Mouse (Mus musculus): ENCODE measurements around the gene Nedd9. TPM values are rescaled to one million over a fixed set of nuclear protein-coding genes. Genes with fewer than 3 reads are reported as not detected.
"Not testable (repeated sequence)": the region's sequence is repeated elsewhere in the genome, so short reads cannot be mapped to it uniquely, and the experiment has no call there.

Nedd9 gene
- polyA plus RNA-seq, 1 experiment from 2014 or later, result 6.0 TPM

DNA sequence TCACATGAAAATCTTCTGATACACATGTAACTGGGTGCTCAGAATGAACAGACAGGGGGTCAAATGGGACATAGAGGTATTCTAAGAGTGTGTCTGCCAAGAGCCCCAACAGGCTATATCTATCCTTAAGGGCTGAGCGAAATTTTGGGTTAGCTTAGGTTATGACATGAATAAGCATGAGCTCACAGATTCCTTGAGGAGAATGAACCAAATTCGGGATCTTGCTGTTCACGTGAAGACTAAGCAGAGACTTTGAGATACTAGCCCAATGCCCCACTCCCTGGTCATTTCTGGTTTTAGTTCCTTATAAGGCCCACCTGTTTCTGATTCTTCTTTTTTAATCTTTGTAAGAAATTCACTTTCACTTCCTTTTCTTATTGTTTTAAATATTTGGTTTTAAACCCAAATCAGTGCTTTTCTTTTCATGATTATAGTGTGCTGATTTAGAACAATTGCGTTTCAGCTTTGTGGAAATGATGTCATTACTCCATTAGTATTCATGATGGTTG, 195.6 kb downstream of the Nedd9 start:
- Histone ChIP-seq H3K4me3 (ENCODE audit: low read depth, low read length) (no peak overlapping the region), H3K27ac (ENCODE audit: low read length) (no peak overlapping the region), H3K4me2 (ENCODE audit: low read depth, low read length) (no peak overlapping the region), H3K27me3 (ENCODE audit: control insufficient read depth, insufficient read depth, low read depth, low read length) (no peaks in the 10 kb centered on the region), H3K9ac (ENCODE audit: low read depth, low read length) (no peak overlapping the region), H3K36me3 (ENCODE audit: control insufficient read depth, insufficient read depth) (no peaks in the 10 kb centered on the region), H3K9me3 (replicated peaks; ENCODE audit: control insufficient read depth, low read length) (no peaks in the 10 kb centered on the region), H3K4me1 (ENCODE audit: control insufficient read depth, low read depth, low read length) (no peaks in the 10 kb centered on the region)
- WGBS (ENCODE audit: insufficient replicate concordance), result 55% methylated on average over 4 of the region's 4 CpGs
- no peak for ATAC-seq (ENCODE audit: low read depth)

DNA sequence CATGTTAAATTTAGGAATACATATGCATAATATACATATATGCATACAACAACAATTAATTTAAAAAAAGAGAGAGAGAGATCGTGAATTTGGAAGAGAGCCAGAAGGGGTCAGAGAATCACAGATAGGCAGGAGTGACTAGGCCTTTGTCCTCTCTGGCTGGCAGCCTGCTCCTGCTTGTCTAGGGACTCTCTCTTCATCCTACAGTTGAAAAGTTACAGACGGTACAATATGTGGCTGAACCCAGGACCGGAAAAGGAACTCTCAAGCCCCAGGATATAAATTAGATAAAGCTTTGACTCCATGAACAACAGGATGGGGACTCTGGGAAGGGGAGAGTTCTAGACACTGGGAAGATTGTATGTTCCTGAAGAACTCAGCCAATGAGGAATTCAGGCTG, 200.9 kb downstream of the Nedd9 start:
- H3K4me2 ChIP-seq (ENCODE audit: low read depth, low read length), result no peak overlapping the region
- no peaks in the 10 kb centered on the region for H3K36me3 ChIP-seq (ENCODE audit: control insufficient read depth, insufficient read depth)
- H3K9ac ChIP-seq (ENCODE audit: low read depth, low read length), result no peak overlapping the region
- no peaks in the 10 kb centered on the region for H3K4me1 ChIP-seq (ENCODE audit: control insufficient read depth, low read depth, low read length)
- WGBS (ENCODE audit: insufficient replicate concordance), result 53% methylated on average over 3 of the region's 3 CpGs
- 0 out of 2 replicates have a peak, but pooled peaks have one; percentile 11 for ATAC-seq (ENCODE audit: low read depth)
- H3K9me3 ChIP-seq (replicated peaks; ENCODE audit: control insufficient read depth, low read length), result no peaks in the 10 kb centered on the region
- no peak overlapping the region for H3K4me3 ChIP-seq (ENCODE audit: low read depth, low read length)
- H3K27ac ChIP-seq (ENCODE audit: low read length), result no peak overlapping the region
- no peaks in the 10 kb centered on the region for H3K27me3 ChIP-seq (ENCODE audit: control insufficient read depth, insufficient read depth, low read depth, low read length)

GRCm38 (mm10) chr13:41285448-41285847, 201.7 kb downstream of the Nedd9 start:
- 57% methylated on average over 4 of the region's 4 CpGs for WGBS (ENCODE audit: insufficient replicate concordance)
- Histone ChIP-seq H3K9ac (ENCODE audit: low read depth, low read length) (no peak overlapping the region), H3K27me3 (ENCODE audit: control insufficient read depth, insufficient read depth, low read depth, low read length) (no peaks in the 10 kb centered on the region), H3K4me1 (ENCODE audit: control insufficient read depth, low read depth, low read length) (no peaks in the 10 kb centered on the region), H3K4me3 (ENCODE audit: low read depth, low read length) (no peak overlapping the region), H3K36me3 (ENCODE audit: control insufficient read depth, insufficient read depth) (no peaks in the 10 kb centered on the region), H3K4me2 (ENCODE audit: low read depth, low read length) (no peak overlapping the region), H3K9me3 (replicated peaks; ENCODE audit: control insufficient read depth, low read length) (no peaks in the 10 kb centered on the region), H3K27ac (ENCODE audit: low read length) (no peak overlapping the region)
- ATAC-seq (ENCODE audit: low read depth), result no peak

GRCm38 (mm10) chr13:41283256-41283655, 203.9 kb downstream of the Nedd9 start:
- WGBS (ENCODE audit: insufficient replicate concordance), result 13% methylated on average over 5 of the region's 5 CpGs
- Histone ChIP-seq H3K27me3 (ENCODE audit: control insufficient read depth, insufficient read depth, low read depth, low read length) (no peaks in the 10 kb centered on the region), H3K4me2 (ENCODE audit: low read depth, low read length) (no peak overlapping the region), H3K36me3 (ENCODE audit: control insufficient read depth, insufficient read depth) (no peaks in the 10 kb centered on the region), H3K9me3 (replicated peaks; ENCODE audit: control insufficient read depth, low read length) (no peaks in the 10 kb centered on the region), H3K27ac (ENCODE audit: low read length) (no peak overlapping the region), H3K9ac (ENCODE audit: low read depth, low read length) (no peak overlapping the region), H3K4me3 (ENCODE audit: low read depth, low read length) (no peak overlapping the region), H3K4me1 (ENCODE audit: control insufficient read depth, low read depth, low read length) (no peaks in the 10 kb centered on the region)
- ATAC-seq (ENCODE audit: low read depth), result no peak

- Histone ChIP-seq H3K9ac (ENCODE audit: low read depth, low read length) (no peak overlapping the region), H3K4me3 (ENCODE audit: low read depth, low read length) (no peak overlapping the region), H3K4me2 (ENCODE audit: low read depth, low read length) (no peak overlapping the region), H3K27me3 (ENCODE audit: control insufficient read depth, insufficient read depth, low read depth, low read length) (no peaks in the 10 kb centered on the region), H3K4me1 (ENCODE audit: control insufficient read depth, low read depth, low read length) (no peaks in the 10 kb centered on the region), H3K9me3 (replicated peaks; ENCODE audit: control insufficient read depth, low read length) (no peaks in the 10 kb centered on the region), H3K27ac (ENCODE audit: low read length) (no peak overlapping the region), H3K36me3 (ENCODE audit: control insufficient read depth, insufficient read depth) (no peaks in the 10 kb centered on the region)
- no peak for ATAC-seq (ENCODE audit: low read depth)
- 48% methylated on average over 5 of the region's 5 CpGs for WGBS (ENCODE audit: insufficient replicate concordance)
Observed at GRCm38 (mm10) chr13:41280696-41281095, 206.5 kb downstream of the Nedd9 start.

- Histone ChIP-seq H3K4me1 (ENCODE audit: control insufficient read depth, low read depth, low read length) (no peaks in the 10 kb centered on the region; the same call in 1 of the 2 replicates), H3K27me3 (ENCODE audit: control insufficient read depth, insufficient read depth, low read depth, low read length) (no peaks in the 10 kb centered on the region), H3K4me2 (ENCODE audit: low read depth, low read length) (no peak within 1 kb of the TSS), H3K4me3 (ENCODE audit: low read depth, low read length) (no peak within 1 kb of the TSS), H3K9me3 (replicated peaks; ENCODE audit: control insufficient read depth, low read length) (no peaks in the 10 kb centered on the region), H3K27ac (ENCODE audit: low read length) (no peak within 1 kb of the TSS), H3K9ac (ENCODE audit: low read depth, low read length) (no peak within 1 kb of the TSS), H3K36me3 (ENCODE audit: control insufficient read depth, insufficient read depth) (peaks cover 5% of the 10 kb centered on the region)
- 74% methylated on average over 10 of the region's 10 CpGs for WGBS (ENCODE audit: insufficient replicate concordance)
- no peak for ATAC-seq (ENCODE audit: low read depth)
Observed at GRCm38 (mm10) chr13:41273927-41274650, 213.1 kb downstream of the Nedd9 start, which contains the start of gene Gm17364. Gene Gm17364, minus strand, starts transcription at chr13:41273977.

GRCm38 (mm10) chr13:41267827-41268408, 219.2 kb downstream of the Nedd9 start:
- ATAC-seq (ENCODE audit: low read depth), result no peak
- H3K4me1 ChIP-seq (ENCODE audit: control insufficient read depth, low read depth, low read length), result no peaks in the 10 kb centered on the region
- H3K27ac ChIP-seq (ENCODE audit: low read length), result no peak overlapping the region
- no peak overlapping the region for H3K4me3 ChIP-seq (ENCODE audit: low read depth, low read length)
- H3K27me3 ChIP-seq (ENCODE audit: control insufficient read depth, insufficient read depth, low read depth, low read length), result no peaks in the 10 kb centered on the region
- H3K36me3 ChIP-seq (ENCODE audit: control insufficient read depth, insufficient read depth), result peaks cover 2% of the 10 kb centered on the region; the same call in 1 of the 2 replicates
- WGBS (ENCODE audit: insufficient replicate concordance), result 55% methylated on average over 7 of the region's 7 CpGs
- no peak overlapping the region for H3K4me2 ChIP-seq (ENCODE audit: low read depth, low read length)
- H3K9me3 ChIP-seq (replicated peaks; ENCODE audit: control insufficient read depth, low read length), result no peaks in the 10 kb centered on the region
- H3K9ac ChIP-seq (ENCODE audit: low read depth, low read length), result no peak overlapping the region

GRCm38 (mm10) chr13:41263304-41264006, 223.7 kb downstream of the Nedd9 start:
- Histone ChIP-seq H3K4me1 (ENCODE audit: control insufficient read depth, low read depth, low read length) (no peaks in the 10 kb centered on the region), H3K27ac (ENCODE audit: low read length) (no peak overlapping the region), H3K9ac (ENCODE audit: low read depth, low read length) (no peak overlapping the region), H3K4me2 (ENCODE audit: low read depth, low read length) (no peak overlapping the region), H3K36me3 (ENCODE audit: control insufficient read depth, insufficient read depth) (no peaks in the 10 kb centered on the region), H3K9me3 (replicated peaks; ENCODE audit: control insufficient read depth, low read length) (no peaks in the 10 kb centered on the region), H3K4me3 (ENCODE audit: low read depth, low read length) (no peak overlapping the region), H3K27me3 (ENCODE audit: control insufficient read depth, insufficient read depth, low read depth, low read length) (no peaks in the 10 kb centered on the region)
- no peak for ATAC-seq (ENCODE audit: low read depth)
- WGBS (ENCODE audit: insufficient replicate concordance), result 50% methylated on average over 5 of the region's 5 CpGs

DNA sequence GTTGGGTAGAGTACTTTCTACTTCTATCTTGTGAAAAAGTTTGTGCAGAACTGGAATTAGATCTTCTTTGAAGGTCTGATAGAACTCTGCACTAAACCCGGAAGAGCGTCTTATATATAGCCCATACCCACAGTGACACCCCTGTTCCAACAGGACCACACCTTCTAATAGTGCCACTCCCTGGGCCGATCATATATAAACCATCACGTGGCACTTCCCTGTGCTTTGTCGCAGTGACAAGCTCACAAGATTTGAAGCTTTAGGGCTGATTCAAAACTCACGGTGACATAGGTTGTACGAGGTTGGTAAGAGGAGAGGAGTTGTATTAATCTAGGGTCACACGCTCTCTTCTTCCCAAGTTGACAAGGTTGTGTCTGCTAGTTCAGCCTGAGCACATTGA, 225.5 kb downstream of the Nedd9 start:
- not testable (repeated sequence) for ATAC-seq (ENCODE audit: low read depth); H3K36me3 ChIP-seq (ENCODE audit: control insufficient read depth, insufficient read depth); H3K9ac ChIP-seq (ENCODE audit: low read depth, low read length); H3K4me3 ChIP-seq (ENCODE audit: low read depth, low read length); H3K27me3 ChIP-seq (ENCODE audit: control insufficient read depth, insufficient read depth, low read depth, low read length); H3K4me1 ChIP-seq (ENCODE audit: control insufficient read depth, low read depth, low read length); H3K27ac ChIP-seq (ENCODE audit: low read length); H3K4me2 ChIP-seq (ENCODE audit: low read depth, low read length); H3K9me3 ChIP-seq (replicated peaks; ENCODE audit: control insufficient read depth, low read length)
- 81% methylated on average over 8 of the region's 8 CpGs for WGBS (ENCODE audit: insufficient replicate concordance)
